Mouse (Mus musculus): ENCODE data around the gene Tcf20.

DNA sequence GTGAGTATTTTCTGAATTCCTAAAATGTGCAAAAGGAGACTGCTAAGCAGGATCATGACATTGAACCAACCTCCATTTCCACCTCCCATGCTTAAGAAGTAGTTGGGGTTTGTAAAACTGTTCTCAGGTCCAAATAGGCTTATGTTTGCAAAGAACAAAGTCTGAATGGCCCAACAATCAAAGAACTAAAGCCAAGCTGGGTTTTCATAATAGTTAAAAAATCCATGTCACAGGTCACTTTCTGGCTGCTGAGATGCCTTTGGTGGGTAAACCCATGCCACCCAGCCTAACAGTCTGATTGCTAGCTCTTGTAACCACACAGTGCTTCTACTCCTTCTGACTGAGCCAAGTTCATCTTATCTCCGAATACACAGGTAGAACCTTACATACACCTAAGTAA is 203.1 kb downstream of the Tcf20 start:
- TF ChIP-seq MYOD1 (IDR thresholded peaks at IDR 0.05; ENCODE audit: control insufficient read depth, insufficient read length, low read depth) (no peak), CTCF (IDR thresholded peaks at IDR 0.05; ENCODE audit: control insufficient read depth, insufficient read depth, insufficient read length) (no peak), CEBPB (IDR thresholded peaks at IDR 0.05; ENCODE audit: low read depth) (no peak), MYOG (IDR thresholded peaks at IDR 0.05; ENCODE audit: control insufficient read depth, extremely low read depth, insufficient read length) (no peak), USF1 (IDR thresholded peaks at IDR 0.05; ENCODE audit: low read depth) (no peak), MAX (IDR thresholded peaks at IDR 0.05) (no peak), FOSL1 (IDR thresholded peaks at IDR 0.05; ENCODE audit: insufficient read depth, low read length, poor library complexity, severe bottlenecking) (no peak)
